Mouse (Mus musculus) gastrocnemius, postnatal 10 days (tissue): ENCODE data around the gene Timp1. TPM values are rescaled to one million over a fixed set of nuclear protein-coding genes. Genes with fewer than 3 reads are reported as not detected.

Experiments used
- DNase-seq: peaks from one replicate; pipeline ENCODE4 v3.0.0; 2021; ENCODE audit warnings: mixed read lengths
- long read RNA-seq, 2 experiments: library from polyadenylated mRNA; stranded (forward); transcript quantifications; one replicate each; pipeline ENCODE4 v2.0.0; 2021
- total RNA-seq, 2 experiments: library from RNA; stranded (reverse); gene quantifications; 2 replicates each; pipeline ENCODE4 v1.2.3; 2021

The Timp1 gene
- total RNA-seq, result 10 to 100 TPM in 1 of 2 experiments, 1 to 10 TPM in 1; 7.9 to 22.1 TPM
- long read RNA-seq, experiment 1, transcript Timp1-202 (6 exons, 883 nt), result major isoform, 7 of 12 reads
- long read RNA-seq, experiment 1, transcript Timp1-201 (6 exons, 833 nt), result minor isoform, 5 of 12 reads
- long read RNA-seq, experiment 1, partial matches to known transcripts, result 0 of 12 reads
- long read RNA-seq, experiment 1, other reads (novel, unspliced or antisense), result 0 of 12 reads
- long read RNA-seq, experiment 2, partial matches to known transcripts, result 0 of 1 reads
- long read RNA-seq, experiment 2, other reads (novel, unspliced or antisense), result 0 of 1 reads

GRCm38 (mm10) chrX:20869962-20870513 lies at the start of gene Timp1:
TSS of gene Timp1 (plus strand) at chrX:20870166.
- DNase-seq, result peak; percentile 36

- peak; percentile 53 for DNase-seq
Observed at GRCm38 (mm10) chrX:20828934-20829333, 41.0 kb upstream of the Timp1 start.

GRCm38 (mm10) chrX:20847232-20847631 lies 22.7 kb upstream of the Timp1 start:
- DNase-seq, result no peak

- no peak for DNase-seq
Observed at GRCm38 (mm10) chrX:20847816-20848215, 22.1 kb upstream of the Timp1 start.

GRCm38 (mm10) chrX:20848256-20848984 lies 21.5 kb upstream of the Timp1 start:
- DNase-seq, result peak; percentile 72

GRCm38 (mm10) chrX:20853794-20854193 lies 16.2 kb upstream of the Timp1 start:
- no peak for DNase-seq

- no peak for DNase-seq
Observed at GRCm38 (mm10) chrX:20861453-20862104, 8.4 kb upstream of the Timp1 start.

GRCm38 (mm10) chrX:20862105-20863065 lies 7.6 kb upstream of the Timp1 start:
- DNase-seq, result peak; percentile 30

- no peak for DNase-seq
Observed at GRCm38 (mm10) chrX:20863161-20864101, 6.5 kb upstream of the Timp1 start.

GRCm38 (mm10) chrX:20868091-20868490 lies 1.9 kb upstream of the Timp1 start:
- no peak for DNase-seq

- no peak for DNase-seq
Observed at GRCm38 (mm10) chrX:20869203-20869602, 763 bp upstream of the Timp1 start.

- no peak for DNase-seq
Observed at GRCm38 (mm10) chrX:20872928-20873500, 3.0 kb downstream of the Timp1 start.

- no peak for DNase-seq
Observed at GRCm38 (mm10) chrX:20875241-20875640, 5.3 kb downstream of the Timp1 start.

- DNase-seq, result no peak
Observed at GRCm38 (mm10) chrX:20910074-20910473, 40.1 kb downstream of the Timp1 start.

GRCm38 (mm10) chrX:20913726-20914125 lies 43.8 kb downstream of the Timp1 start:
- no peak for DNase-seq

GRCm38 (mm10) chrX:20915075-20915474 lies 45.1 kb downstream of the Timp1 start:
- no peak for DNase-seq

GRCm38 (mm10) chrX:20920249-20920843 lies 50.4 kb downstream of the Timp1 start:
- no peak for DNase-seq

- DNase-seq, result peak; percentile 50
Observed at GRCm38 (mm10) chrX:20920844-20921364, 50.9 kb downstream of the Timp1 start, which contains the start of gene Syn1. TSS of gene Syn1 (minus strand) at chrX:20921004.

- DNase-seq, result no peak
Observed at GRCm38 (mm10) chrX:20921366-20921765, 51.4 kb downstream of the Timp1 start.
